Mouse (Mus musculus) forebrain, embryonic 16.5 days (tissue): Measurements from ENCODE around the gene Setdb1. TPM values are rescaled to one million over a fixed set of nuclear protein-coding genes. Genes with fewer than 3 reads are reported as not detected.

Experiments
- ATAC-seq: fragments of 200-750 bp; cut with Nextera tagmentation; 2 replicates; pipeline ENCODE4 v1.8.0; 2017; ENCODE audit warnings: mild to moderate bottlenecking, moderate library complexity
- H3K27ac ChIP-seq: fragments of 300-500 bp; sonication (generic); 2 replicates; pipeline ENCODE4 v1.5.1; 2014; ENCODE audit warnings: low read length, control low read depth
- H3K27me3 ChIP-seq: fragments of 300-500 bp; sonication (generic); replicated peaks from 2 replicates; pipeline ENCODE4 v1.6.1; 2014; ENCODE audit warnings: low read length; ENCODE audit not compliant: control insufficient read depth, insufficient read depth
- H3K36me3 ChIP-seq: fragments of 300-500 bp; sonication (generic); 2 replicates; pipeline ENCODE4 v1.6.1; 2014; ENCODE audit not compliant: control insufficient read depth, insufficient read depth
- H3K4me1 ChIP-seq: fragments of 300-500 bp; sonication (generic); replicated peaks from 2 replicates; pipeline ENCODE4 v1.6.1; 2014; ENCODE audit warnings: low read length; ENCODE audit not compliant: control insufficient read depth, insufficient read depth
- H3K4me2 ChIP-seq: fragments of 300-500 bp; sonication (generic); 2 replicates; pipeline ENCODE4 v1.6.1; 2014; ENCODE audit warnings: mild to moderate bottlenecking, low read length, control low read depth
- H3K4me3 ChIP-seq: fragments of 300-500 bp; sonication (generic); replicated peaks from 2 replicates; pipeline ENCODE4 v1.5.1; 2014; ENCODE audit warnings: mild to moderate bottlenecking, low read length, control low read depth
- H3K9ac ChIP-seq: fragments of 300-500 bp; sonication (generic); replicated peaks from 2 replicates; pipeline ENCODE4 v1.6.1; 2014; ENCODE audit warnings: low read depth, low read length, control low read depth
- H3K9me3 ChIP-seq: fragments of 300-500 bp; sonication (generic); 2 replicates; pipeline ENCODE4 v1.6.1; 2016; ENCODE audit warnings: low read length; ENCODE audit not compliant: control insufficient read depth
- WGBS: fragments of 180-500 bp; shearing (Covaris S2); extraction: QIAGEN DNeasy Blood & Tissue Kit; methylation state at CpG from one replicate; pipeline ENCODE4 v1.1.7; 2014; 5-methylcytosine and 5-hydroxymethylcytosine counted together
- polyA plus RNA-seq: library from polyadenylated mRNA; unstranded; fragments of >200 nt; fragmentation: Nextera tagmentation; extraction: Ambion mirVana; gene quantifications from 2 replicates; pipeline ENCODE4 v1.2.1, GENCODE M21; 2015

The Setdb1 gene
- polyA plus RNA-seq, 1 experiment from 2014 or later, result 52.6 TPM

GRCm38 (mm10) chr3:95314075-95314474 lies 42.9 kb downstream of the Setdb1 start:
- Histone ChIP-seq H3K4me1 (peaks cover 34% of the 10 kb centered on the region), H3K9ac (no peak overlapping the region), H3K9me3 (no peaks in the 10 kb centered on the region), H3K4me2 (peak overlapping the region; percentile 81), H3K27ac (no peak overlapping the region), H3K4me3 (peak overlapping the region; percentile 94), H3K27me3 (no peaks in the 10 kb centered on the region), H3K36me3 (no peaks in the 10 kb centered on the region)
- ATAC-seq, result no peak
- WGBS, result 62% methylated on average over 6 of the region's 6 CpGs

- WGBS, result 44% methylated on average over 7 of the region's 7 CpGs
- H3K4me1 ChIP-seq, result peaks cover 30% of the 10 kb centered on the region
- H3K27me3 ChIP-seq, result no peaks in the 10 kb centered on the region
- no peak overlapping the region for H3K4me3 ChIP-seq
- H3K36me3 ChIP-seq, result no peaks in the 10 kb centered on the region
- no peak overlapping the region for H3K27ac ChIP-seq
- no peak overlapping the region for H3K9ac ChIP-seq
- H3K9me3 ChIP-seq, result no peaks in the 10 kb centered on the region
- ATAC-seq, result no peak
- no peak overlapping the region for H3K4me2 ChIP-seq
These were observed 43.5 kb downstream of the Setdb1 start for GRCm38 (mm10) chr3:95313476-95313875.

GRCm38 (mm10) chr3:95312623-95313022 lies 44.4 kb downstream of the Setdb1 start:
- Histone ChIP-seq H3K4me2 (no peak overlapping the region), H3K9me3 (no peaks in the 10 kb centered on the region), H3K36me3 (no peaks in the 10 kb centered on the region), H3K4me3 (no peak overlapping the region), H3K27me3 (no peaks in the 10 kb centered on the region), H3K9ac (no peak overlapping the region), H3K4me1 (peaks cover 24% of the 10 kb centered on the region), H3K27ac (no peak overlapping the region)
- no peak for ATAC-seq
- 72% methylated on average over 6 of the region's 6 CpGs for WGBS

GRCm38 (mm10) chr3:95310968-95311882 lies 45.8 kb downstream of the Setdb1 start:
- H3K4me1 ChIP-seq, result peaks cover 14% of the 10 kb centered on the region
- no peak overlapping the region for H3K9ac ChIP-seq
- H3K4me2 ChIP-seq, result no peak overlapping the region
- WGBS, result 70% methylated on average over 9 of the region's 9 CpGs
- H3K36me3 ChIP-seq, result no peaks in the 10 kb centered on the region
- H3K9me3 ChIP-seq, result no peaks in the 10 kb centered on the region
- ATAC-seq, result no peak
- H3K27me3 ChIP-seq, result no peaks in the 10 kb centered on the region
- H3K4me3 ChIP-seq, result no peak overlapping the region
- no peak overlapping the region for H3K27ac ChIP-seq

GRCm38 (mm10) chr3:95310496-95310895 lies 46.5 kb downstream of the Setdb1 start:
- 74% methylated on average over 3 of the region's 3 CpGs for WGBS
- Histone ChIP-seq H3K36me3 (no peaks in the 10 kb centered on the region), H3K4me2 (no peak overlapping the region), H3K27ac (no peak overlapping the region), H3K27me3 (no peaks in the 10 kb centered on the region), H3K4me3 (no peak overlapping the region), H3K4me1 (peaks cover 7% of the 10 kb centered on the region), H3K9ac (no peak overlapping the region), H3K9me3 (no peaks in the 10 kb centered on the region)
- ATAC-seq, result no peak

- H3K4me3 ChIP-seq, result no peak within 1 kb of the TSS
- ATAC-seq, result no peak
- H3K4me2 ChIP-seq, result no peak within 1 kb of the TSS
- no peaks in the 10 kb centered on the region for H3K27me3 ChIP-seq
- H3K36me3 ChIP-seq, result no peaks in the 10 kb centered on the region
- no peaks in the 10 kb centered on the region for H3K9me3 ChIP-seq
- no peak within 1 kb of the TSS for H3K9ac ChIP-seq
- H3K4me1 ChIP-seq, result no peaks in the 10 kb centered on the region
- H3K27ac ChIP-seq, result no peak within 1 kb of the TSS
- 81% methylated on average over 7 of the region's 7 CpGs for WGBS
These were observed 49.9 kb downstream of the Setdb1 start, which contains the start of gene Anxa9 for GRCm38 (mm10) chr3:95307100-95307499. TSS of gene Anxa9 (minus strand) at chr3:95307176.

- Histone ChIP-seq H3K36me3 (no peaks in the 10 kb centered on the region), H3K4me1 (no peaks in the 10 kb centered on the region), H3K4me3 (no peak overlapping the region), H3K9ac (no peak overlapping the region), H3K9me3 (no peaks in the 10 kb centered on the region), H3K4me2 (no peak overlapping the region), H3K27me3 (no peaks in the 10 kb centered on the region), H3K27ac (no peak overlapping the region)
- WGBS, result 88% methylated on average over 4 of the region's 4 CpGs
- no peak for ATAC-seq
These were observed 50.8 kb downstream of the Setdb1 start for GRCm38 (mm10) chr3:95306244-95306643.

GRCm38 (mm10) chr3:95301204-95301796 lies 55.7 kb downstream of the Setdb1 start:
- 83% methylated on average over 3 of the region's 3 CpGs for WGBS
- H3K27ac ChIP-seq, result no peak overlapping the region
- no peak overlapping the region for H3K4me3 ChIP-seq
- no peak overlapping the region for H3K4me2 ChIP-seq
- H3K36me3 ChIP-seq, result no peaks in the 10 kb centered on the region; the same call in 1 of the 2 replicates
- no peak for ATAC-seq
- no peaks in the 10 kb centered on the region for H3K9me3 ChIP-seq
- H3K4me1 ChIP-seq, result no peaks in the 10 kb centered on the region
- no peak overlapping the region for H3K9ac ChIP-seq
- H3K27me3 ChIP-seq, result no peaks in the 10 kb centered on the region

GRCm38 (mm10) chr3:95298018-95298417 lies 59.0 kb downstream of the Setdb1 start:
- H3K4me3 ChIP-seq, result no peak overlapping the region
- WGBS, result 97% methylated on average over 7 of the region's 7 CpGs
- no peaks in the 10 kb centered on the region for H3K9me3 ChIP-seq
- no peak overlapping the region for H3K4me2 ChIP-seq
- no peak for ATAC-seq
- no peaks in the 10 kb centered on the region for H3K4me1 ChIP-seq
- H3K27ac ChIP-seq, result no peak overlapping the region
- no peak overlapping the region for H3K9ac ChIP-seq
- H3K36me3 ChIP-seq, result peaks cover under 1% of the 10 kb centered on the region; the same call in 1 of the 2 replicates
- no peaks in the 10 kb centered on the region for H3K27me3 ChIP-seq
